Mouse (Mus musculus) forebrain, postnatal 0 days (tissue): ENCODE measurements around the gene A830031A19Rik. TPM values are rescaled to one million over a fixed set of nuclear protein-coding genes. Genes with fewer than 3 reads are reported as not detected.

ENCODE experiments used
- ATAC-seq: fragments of 200-750 bp; cut with Nextera tagmentation; 2 replicates; pipeline ENCODE4 v1.8.0; 2017; ENCODE audit warnings: mild to moderate bottlenecking, moderate library complexity
- DNase-seq: peaks from one replicate; pipeline ENCODE4 v3.0.0-alpha.2; 2015
- H3K27ac ChIP-seq: fragments of 300-500 bp; sonication (generic); 2 replicates; pipeline ENCODE4 v1.5.1; 2014; ENCODE audit warnings: low read depth, mild to moderate bottlenecking, antibody characterized with exemption, low read length, moderate library complexity, mixed read lengths
- H3K27me3 ChIP-seq: fragments of 300-500 bp; sonication (generic); 2 replicates; pipeline ENCODE4 v1.6.1; 2014; ENCODE audit warnings: mild to moderate bottlenecking, low read length, mixed read lengths; ENCODE audit not compliant: insufficient read depth
- H3K36me3 ChIP-seq: fragments of 300-500 bp; sonication (generic); 2 replicates; pipeline ENCODE4 v1.6.1; 2014; ENCODE audit warnings: mild to moderate bottlenecking, moderate library complexity; ENCODE audit not compliant: insufficient read depth
- H3K4me1 ChIP-seq: fragments of 300-500 bp; sonication (generic); 2 replicates; pipeline ENCODE4 v1.6.1; 2014; ENCODE audit warnings: antibody characterized with exemption; ENCODE audit not compliant: insufficient read depth
- H3K4me2 ChIP-seq: fragments of 300-500 bp; sonication (generic); 2 replicates; pipeline ENCODE4 v1.6.1; 2014; ENCODE audit warnings: low read depth, mild to moderate bottlenecking, moderate library complexity
- H3K4me3 ChIP-seq: fragments of 300-500 bp; sonication (generic); 2 replicates; pipeline ENCODE4 v1.5.1; 2014; ENCODE audit warnings: low read depth, low read length, mixed read lengths
- H3K9ac ChIP-seq: fragments of 300-500 bp; sonication (generic); 2 replicates; pipeline ENCODE4 v1.6.1; 2014; ENCODE audit warnings: mild to moderate bottlenecking
- H3K9me3 ChIP-seq: fragments of 300-500 bp; sonication (generic); 2 replicates; pipeline ENCODE4 v1.6.1; 2016; ENCODE audit warnings: low read length
- CTCF ChIP-seq: sonication (generic); IDR thresholded peaks from 2 replicates; pipeline ENCODE4 v1.5.1; 2016; ENCODE audit warnings: antibody characterized with exemption, control low read depth, low read depth
- WGBS: fragments of 180-500 bp; shearing (Covaris S2); extraction: QIAGEN DNeasy Blood & Tissue Kit; methylation state at CpG from one replicate; pipeline ENCODE4 v1.1.7; 2014; 5-methylcytosine and 5-hydroxymethylcytosine counted together
- polyA plus RNA-seq: library from polyadenylated mRNA; unstranded; fragments of >200 nt; fragmentation: Nextera tagmentation; extraction: Ambion mirVana; gene quantifications from 2 replicates; pipeline ENCODE4 v1.2.1, GENCODE M21; 2015
- total RNA-seq: library from RNA; depleted of rRNA; stranded (reverse); fragments of >200 nt; gene quantifications from 2 replicates; pipeline ENCODE4 v1.2.3, GENCODE M21; 2014

A830031A19Rik gene
- total and polyA plus RNA-seq, 2 experiments from 2014 or later, result 0.63 TPM; not detected in 1

DNA sequence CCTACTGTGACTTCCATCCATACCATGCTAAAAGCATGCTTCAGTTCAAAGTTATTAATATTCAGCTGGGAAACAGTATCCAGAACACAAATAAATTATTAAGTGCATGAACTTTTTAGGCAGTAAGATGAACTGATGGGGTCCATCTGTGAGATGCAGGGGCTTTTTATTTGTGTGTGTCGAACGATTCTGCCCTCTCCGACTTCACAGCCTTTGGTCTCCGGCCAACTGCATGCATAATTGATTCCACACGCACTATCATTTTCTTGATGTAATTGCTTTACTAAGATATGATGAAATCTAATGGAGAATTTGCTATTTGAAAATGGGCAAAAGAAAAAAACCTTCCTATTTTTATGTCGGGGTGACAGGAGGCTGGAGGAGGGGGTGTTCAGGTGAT is 22.2 kb upstream of the A830031A19Rik start:
- ATAC-seq, result no peak
- peak; percentile 57 for DNase-seq
- Histone ChIP-seq H3K4me1 (peaks cover 58% of the 10 kb centered on the region), H3K27ac (peak overlapping the region; percentile 89), H3K27me3 (no peaks in the 10 kb centered on the region), H3K36me3 (no peaks in the 10 kb centered on the region), H3K9me3 (no peaks in the 10 kb centered on the region), H3K4me3 (peak overlapping the region; percentile 7; the same call in 1 of the 2 replicates), H3K4me2 (peak overlapping the region; percentile 46), H3K9ac (peak overlapping the region; percentile 56; the same call in 1 of the 2 replicates)
- WGBS, result 9% methylated on average over 6 of the region's 6 CpGs
- no peak for TF ChIP-seq CTCF

DNA sequence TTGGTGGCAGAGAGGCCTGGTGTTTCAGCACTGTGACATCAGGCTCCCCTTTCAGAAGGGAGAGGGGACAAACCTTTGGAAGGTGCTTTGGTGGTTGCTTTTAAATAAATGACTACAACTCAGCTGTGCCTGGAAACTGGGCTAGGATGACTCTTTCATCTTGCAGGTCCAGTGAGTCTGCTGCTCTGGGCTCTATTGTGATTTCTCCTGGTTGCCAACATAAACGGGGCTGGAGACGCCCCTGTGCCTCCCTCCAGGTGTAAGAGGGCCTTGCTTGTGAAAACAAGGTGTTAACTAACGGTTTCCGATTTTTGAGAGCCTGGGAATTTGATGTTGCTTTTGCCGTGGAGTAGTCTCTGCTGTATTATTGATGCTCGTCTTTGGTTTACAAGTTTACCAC is 21.6 kb upstream of the A830031A19Rik start:
- Histone ChIP-seq H3K27me3 (no peaks in the 10 kb centered on the region), H3K4me1 (peaks cover 60% of the 10 kb centered on the region), H3K36me3 (no peaks in the 10 kb centered on the region), H3K4me2 (peak overlapping the region; percentile 46), H3K9me3 (no peaks in the 10 kb centered on the region), H3K4me3 (no peak overlapping the region), H3K9ac (peak overlapping the region; percentile 56; the same call in 1 of the 2 replicates), H3K27ac (peak overlapping the region; percentile 89)
- ATAC-seq (no peak), DNase-seq (peak; percentile 60)
- WGBS, result 19% methylated on average over 6 of the region's 6 CpGs
- TF ChIP-seq CTCF, result no peak

DNA sequence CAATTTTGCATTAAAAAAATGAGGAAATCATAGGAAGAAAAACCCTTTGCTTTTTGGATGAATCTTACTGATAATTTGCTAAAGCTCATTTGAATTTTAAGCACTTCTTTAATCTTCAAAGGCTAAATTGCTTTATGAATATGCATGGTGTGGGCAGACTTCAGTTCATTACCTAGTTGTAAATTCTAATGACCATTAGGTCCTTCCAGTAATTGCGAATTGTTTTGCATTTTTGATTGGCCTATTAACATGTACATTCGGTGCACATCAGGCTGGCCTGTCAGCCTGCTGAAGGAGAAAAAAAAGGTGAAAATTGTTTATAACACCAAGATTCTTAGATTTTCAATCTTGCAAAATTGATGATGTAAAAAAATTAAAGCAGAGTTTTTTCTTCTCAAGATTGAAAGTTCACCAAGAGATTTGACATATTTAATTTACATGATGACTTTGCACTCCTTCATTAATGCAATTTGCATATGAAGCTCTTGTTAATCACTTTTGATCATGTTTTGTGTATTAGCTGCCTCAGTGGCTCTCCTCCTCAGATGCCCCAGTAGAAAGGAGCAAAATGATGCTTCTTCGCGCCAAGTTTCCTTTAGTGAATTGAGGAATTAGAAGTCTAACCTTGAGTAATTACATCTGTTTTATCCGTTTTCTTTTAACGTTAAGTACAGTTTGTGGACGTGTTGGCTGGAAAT is 21.0 kb upstream of the A830031A19Rik start:
- Histone ChIP-seq H3K36me3 (no peaks in the 10 kb centered on the region), H3K4me3 (peak overlapping the region; percentile 15; the same call in 1 of the 2 replicates), H3K9me3 (no peaks in the 10 kb centered on the region), H3K4me1 (peaks cover 59% of the 10 kb centered on the region), H3K4me2 (peak overlapping the region; percentile 46), H3K9ac (peak overlapping the region; percentile 56), H3K27ac (peak overlapping the region; percentile 89), H3K27me3 (no peaks in the 10 kb centered on the region)
- peak; percentile 61 for DNase-seq
- ATAC-seq, result peak; percentile 18; the same call in 1 of the 2 replicates
- no peak for TF ChIP-seq CTCF
- whole genome bisulfite sequencing, result 20% methylated on average over 7 of the region's 7 CpGs

DNA sequence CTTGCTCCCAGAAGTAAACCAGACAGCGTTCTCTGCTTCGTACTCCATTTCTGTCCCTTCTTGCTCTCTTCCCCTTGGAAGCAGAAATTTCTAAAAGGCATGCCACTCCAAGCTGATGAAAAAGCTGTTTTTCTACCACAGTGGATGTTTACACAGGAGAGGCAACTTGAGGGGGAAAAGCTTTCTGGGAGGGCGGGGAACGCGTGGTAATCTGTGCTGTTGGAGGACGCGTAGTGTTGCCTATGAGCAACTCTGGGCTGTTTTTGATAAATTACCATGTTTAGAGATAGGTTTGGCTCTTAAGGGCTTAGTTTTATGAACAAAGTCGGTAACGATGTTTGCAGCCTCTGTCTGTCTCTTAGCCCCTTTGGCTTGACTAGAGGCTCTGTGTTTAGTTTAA is 20.4 kb upstream of the A830031A19Rik start:
- ATAC-seq, result peak; percentile 55
- H3K4me2 ChIP-seq, result peak overlapping the region; percentile 46
- H3K27me3 ChIP-seq, result no peaks in the 10 kb centered on the region
- no peaks in the 10 kb centered on the region for H3K36me3 ChIP-seq
- peaks cover 55% of the 10 kb centered on the region for H3K4me1 ChIP-seq
- peak overlapping the region; percentile 89 for H3K27ac ChIP-seq
- 21% methylated on average over 9 of the region's 9 CpGs for WGBS
- DNase-seq, result peak; percentile 77
- no peak for TF ChIP-seq CTCF
- peak overlapping the region; percentile 15; the same call in 1 of the 2 replicates for H3K4me3 ChIP-seq
- no peaks in the 10 kb centered on the region for H3K9me3 ChIP-seq
- peak overlapping the region; percentile 56 for H3K9ac ChIP-seq

DNA sequence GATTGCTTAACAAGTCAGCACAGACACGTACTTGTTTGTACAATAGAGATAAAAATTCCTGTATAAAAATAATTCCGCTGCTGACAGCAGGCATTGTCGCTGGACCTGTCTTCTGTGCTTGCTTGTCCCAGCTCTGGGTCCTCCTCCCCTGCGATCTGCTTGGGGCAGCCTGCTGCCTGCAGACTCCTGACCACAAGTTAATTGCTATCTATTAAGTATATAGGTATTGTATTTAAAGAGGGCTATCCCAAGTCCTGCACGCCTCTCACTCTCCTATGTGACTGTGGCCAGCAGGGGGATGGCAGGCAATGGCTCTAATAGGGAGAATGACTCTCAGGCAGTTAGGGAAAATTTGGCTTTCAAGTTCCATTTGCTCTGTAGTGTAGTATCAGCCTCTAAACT is 19.2 kb upstream of the A830031A19Rik start:
- peak; percentile 62 for DNase-seq
- ATAC-seq, result peak; percentile 18

DNA sequence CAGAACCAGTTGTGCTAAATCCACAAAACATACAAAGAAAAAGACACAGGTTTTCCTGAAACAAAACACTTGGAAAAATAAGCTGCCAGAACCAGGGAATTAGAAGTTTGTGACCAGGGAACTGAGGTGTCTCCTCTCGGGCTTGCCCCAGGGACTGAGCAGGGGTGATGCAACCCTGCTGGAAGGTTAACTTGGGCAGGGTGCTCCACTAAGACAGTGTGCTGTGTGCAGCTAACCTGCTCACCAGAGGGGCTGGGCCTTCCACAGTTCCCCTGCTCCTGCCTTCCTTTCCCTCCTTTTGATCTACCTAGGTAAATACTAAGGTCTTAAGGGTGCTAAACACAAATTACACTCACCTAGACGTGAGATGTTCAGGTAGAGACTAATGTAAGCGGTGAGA is 17.8 kb upstream of the A830031A19Rik start:
- TF ChIP-seq CTCF, result no peak
- 48% methylated on average over 3 of the region's 3 CpGs for WGBS
- Histone ChIP-seq H3K36me3 (peaks cover 6% of the 10 kb centered on the region; the same call in 1 of the 2 replicates), H3K27ac (peak overlapping the region; percentile 78), H3K9me3 (no peaks in the 10 kb centered on the region), H3K27me3 (no peaks in the 10 kb centered on the region), H3K9ac (peak overlapping the region; percentile 40), H3K4me2 (peak overlapping the region; percentile 25), H3K4me3 (no peak overlapping the region), H3K4me1 (peaks cover 55% of the 10 kb centered on the region)
- ATAC-seq, result no peak
- peak; percentile 61 for DNase-seq

More for the DNA sequence above, 19.2 kb upstream of the A830031A19Rik start:
- H3K27me3 ChIP-seq, result no peaks in the 10 kb centered on the region
- H3K27ac ChIP-seq, result peak overlapping the region; percentile 89
- 29% methylated on average over 5 of the region's 5 CpGs for WGBS
- H3K4me2 ChIP-seq, result peak overlapping the region; percentile 46
- H3K4me1 ChIP-seq, result peaks cover 54% of the 10 kb centered on the region
- H3K36me3 ChIP-seq, result no peaks in the 10 kb centered on the region
- TF ChIP-seq CTCF, result peak; percentile 56
- no peaks in the 10 kb centered on the region for H3K9me3 ChIP-seq
- peak overlapping the region; percentile 39 for H3K9ac ChIP-seq
- H3K4me3 ChIP-seq, result no peak overlapping the region

DNA sequence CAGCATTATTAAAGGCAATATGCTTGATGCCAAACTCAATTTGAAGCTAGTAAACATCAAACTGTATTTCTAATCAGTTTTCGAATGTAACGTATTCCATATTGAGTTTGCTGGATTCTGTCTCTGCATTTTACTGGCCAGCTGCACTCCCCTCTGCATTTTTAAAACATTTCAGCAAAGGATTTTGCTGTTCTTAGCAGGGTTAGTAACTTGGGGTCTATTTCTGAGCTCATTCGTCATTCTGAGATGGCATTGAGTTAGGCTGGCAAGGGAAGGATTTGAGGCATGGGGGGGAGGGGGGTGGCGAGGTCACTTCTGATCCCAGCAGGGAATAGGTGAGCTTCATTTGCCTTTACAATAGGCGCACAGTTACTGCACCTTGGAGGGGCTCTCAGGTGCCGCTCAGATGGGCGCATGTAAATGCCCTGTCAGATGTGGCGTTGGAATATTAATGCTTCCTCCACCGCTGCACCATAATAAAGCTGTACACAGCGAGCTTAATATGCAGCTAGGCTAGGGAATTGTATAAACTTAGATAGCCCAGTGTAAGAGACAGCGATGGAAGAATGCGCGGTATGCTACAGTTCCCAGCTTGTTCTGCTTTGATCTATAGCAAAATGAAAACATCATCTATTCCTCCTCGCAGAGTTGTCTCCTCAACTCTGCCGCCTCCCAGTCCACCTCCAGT is 16.7 kb upstream of the A830031A19Rik start:
- no peak for TF ChIP-seq CTCF
- Histone ChIP-seq H3K4me3 (peak overlapping the region; percentile 13; the same call in 1 of the 2 replicates), H3K27me3 (no peaks in the 10 kb centered on the region), H3K9ac (peak overlapping the region; percentile 53), H3K36me3 (peaks cover 9% of the 10 kb centered on the region; the same call in 1 of the 2 replicates), H3K4me2 (peak overlapping the region; percentile 53), H3K9me3 (no peaks in the 10 kb centered on the region), H3K27ac (peak overlapping the region; percentile 78), H3K4me1 (peaks cover 47% of the 10 kb centered on the region)
- peak; percentile 12 for ATAC-seq
- 23% methylated on average over 15 of the region's 15 CpGs for WGBS
- DNase-seq, result peak; percentile 60
